Mouse (Mus musculus) hindbrain, postnatal 0 days (tissue): ENCODE results near the gene Eif2d. TPM values are rescaled to one million over a fixed set of nuclear protein-coding genes. Genes with fewer than 3 reads are reported as not detected.

ENCODE experiments used
- ATAC-seq: fragments of 200-750 bp; cut with Nextera tagmentation; 2 replicates; pipeline ENCODE4 v1.8.0; 2017; ENCODE audit warnings: mild to moderate bottlenecking, moderate TSS enrichment, moderate library complexity
- DNase-seq: peaks from one replicate; pipeline ENCODE4 v3.0.0-alpha.2; 2015; ENCODE audit warnings: low spot score
- H3K27ac ChIP-seq: fragments of 300-500 bp; sonication (generic); 2 replicates; pipeline ENCODE4 v1.5.1; 2014; ENCODE audit warnings: mild to moderate bottlenecking
- H3K27me3 ChIP-seq: fragments of 300-500 bp; sonication (generic); 2 replicates; pipeline ENCODE4 v1.6.1; 2014; ENCODE audit warnings: low read length, mixed read lengths; ENCODE audit not compliant: insufficient read depth
- H3K36me3 ChIP-seq: fragments of 300-500 bp; sonication (generic); 2 replicates; pipeline ENCODE4 v1.6.1; 2014; ENCODE audit warnings: low read length, mixed read lengths; ENCODE audit not compliant: insufficient read depth
- H3K4me1 ChIP-seq: fragments of 300-500 bp; sonication (generic); 2 replicates; pipeline ENCODE4 v1.6.1; 2014; ENCODE audit warnings: antibody characterized with exemption, low read length, mixed read lengths; ENCODE audit not compliant: insufficient read depth
- H3K4me2 ChIP-seq: fragments of 300-500 bp; sonication (generic); 2 replicates; pipeline ENCODE4 v1.6.1; 2014; ENCODE audit warnings: low read depth, mild to moderate bottlenecking, low read length, moderate library complexity, mixed read lengths
- H3K4me3 ChIP-seq: fragments of 300-500 bp; sonication (generic); 2 replicates; pipeline ENCODE4 v1.5.1; 2014; ENCODE audit warnings: low read length
- H3K9ac ChIP-seq: fragments of 300-500 bp; sonication (generic); replicated peaks from 2 replicates; pipeline ENCODE4 v1.6.1; 2014; ENCODE audit warnings: mild to moderate bottlenecking, low read length, moderate library complexity, mixed read lengths
- H3K9me3 ChIP-seq: fragments of 300-500 bp; sonication (generic); 2 replicates; pipeline ENCODE4 v1.6.1; 2016; ENCODE audit warnings: low read length, mixed read lengths
- CTCF ChIP-seq: IDR thresholded peaks from 2 replicates; pipeline ENCODE4 v1.5.1; 2016; ENCODE audit warnings: antibody characterized with exemption, control low read depth, low read depth
- WGBS: fragments of 180-500 bp; shearing (Covaris S2); extraction: QIAGEN DNeasy Blood & Tissue Kit; methylation state at CpG from one replicate; pipeline ENCODE4 v1.1.7; 2014; 5-methylcytosine and 5-hydroxymethylcytosine counted together
- polyA plus RNA-seq: library from polyadenylated mRNA; unstranded; fragments of >200 nt; fragmentation: Nextera tagmentation; extraction: Ambion mirVana; gene quantifications from 2 replicates; pipeline ENCODE4 v1.2.1, GENCODE M21; 2015
- total RNA-seq: library from RNA; depleted of rRNA; stranded (reverse); fragments of >200 nt; gene quantifications from 2 replicates; pipeline ENCODE4 v1.2.3, GENCODE M21; 2014

Gene Eif2d
- total and polyA plus RNA-seq, 2 experiments from 2014 or later: 38.1 to 42.8 TPM

DNA sequence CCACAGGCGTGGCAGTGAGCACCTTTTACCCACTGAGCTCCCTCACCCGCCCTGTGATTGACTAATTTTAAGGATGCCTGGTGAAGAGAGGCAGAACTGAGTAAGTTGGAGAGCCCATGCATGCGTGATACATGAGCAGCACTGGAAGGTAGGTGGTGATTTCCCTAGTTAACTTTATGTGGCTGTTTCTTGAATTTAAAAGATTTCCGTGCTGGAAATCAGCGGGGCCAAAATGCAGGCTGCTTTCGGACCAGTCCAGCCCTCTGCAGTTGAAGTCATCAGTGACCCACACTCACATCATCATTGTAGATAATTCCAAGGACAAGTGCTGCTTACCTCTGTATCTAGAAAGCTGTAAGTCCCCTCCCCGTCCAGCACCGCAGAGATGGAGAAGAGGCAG is 22.8 kb downstream of the Eif2d start:
- DNase-seq (no peak), ATAC-seq (no peak)
- Histone ChIP-seq H3K36me3 (peaks cover 53% of the 10 kb centered on the region), H3K4me2 (no peak overlapping the region), H3K9ac (no peak overlapping the region), H3K4me3 (no peak overlapping the region), H3K4me1 (no peaks in the 10 kb centered on the region), H3K27ac (no peak overlapping the region), H3K9me3 (no peaks in the 10 kb centered on the region), H3K27me3 (no peaks in the 10 kb centered on the region)
- no peak for TF ChIP-seq CTCF
- WGBS: 97% methylated on average over 8 of the region's 8 CpGs

DNA sequence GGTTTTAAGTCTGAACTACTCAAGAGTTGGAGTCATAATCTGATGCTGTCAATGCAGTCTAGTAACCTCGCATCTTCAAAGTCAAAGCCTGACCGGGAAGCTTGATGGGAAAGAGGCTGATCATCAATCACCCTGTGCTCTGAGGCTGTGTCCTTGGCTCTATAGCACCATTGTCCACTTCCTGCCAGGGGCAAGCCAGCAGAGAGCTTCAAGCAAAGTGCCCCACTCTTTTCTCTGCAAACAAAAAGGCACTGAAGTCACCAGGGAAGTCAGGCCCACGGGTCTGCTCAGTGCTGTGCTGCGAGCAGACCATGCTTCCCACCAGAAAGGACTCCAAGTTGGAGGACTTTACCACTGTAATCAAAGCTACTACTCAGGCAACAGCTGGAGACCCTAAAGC is 24.3 kb downstream of the Eif2d start:
- no peak overlapping the region for H3K4me3 ChIP-seq
- WGBS: 53% methylated on average over 4 of the region's 4 CpGs
- H3K4me1 ChIP-seq: no peaks in the 10 kb centered on the region
- H3K27ac ChIP-seq: no peak overlapping the region
- no peak overlapping the region for H3K9ac ChIP-seq
- ATAC-seq: no peak; the same call in 1 of the 2 replicates
- DNase-seq: no peak
- TF ChIP-seq CTCF: no peak
- no peak overlapping the region for H3K4me2 ChIP-seq
- H3K9me3 ChIP-seq: no peaks in the 10 kb centered on the region
- peaks cover 42% of the 10 kb centered on the region for H3K36me3 ChIP-seq
- no peaks in the 10 kb centered on the region for H3K27me3 ChIP-seq

DNA sequence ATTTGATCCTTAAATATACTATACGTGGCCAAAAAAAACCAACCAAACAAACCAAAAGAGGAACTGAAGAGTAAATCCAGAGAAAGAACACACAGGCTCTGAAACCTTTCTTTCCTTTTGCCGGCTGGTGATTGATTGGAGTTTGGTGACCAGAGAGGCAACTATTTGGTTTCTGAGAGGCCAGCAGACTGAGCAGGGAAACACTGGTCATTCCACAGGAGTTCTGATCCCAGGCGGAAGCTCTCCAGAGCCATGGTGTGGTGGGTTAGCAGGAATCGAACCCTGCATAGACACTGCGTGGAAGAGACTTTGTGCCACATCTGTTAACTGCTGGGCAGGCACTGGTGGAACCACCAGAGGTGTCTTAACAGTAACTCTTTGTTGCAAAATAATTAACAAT is 25.1 kb downstream of the Eif2d start:
- Histone ChIP-seq H3K4me3 (no peak overlapping the region), H3K27ac (no peak overlapping the region), H3K9ac (no peak overlapping the region), H3K27me3 (no peaks in the 10 kb centered on the region), H3K36me3 (peaks cover 40% of the 10 kb centered on the region), H3K9me3 (no peaks in the 10 kb centered on the region), H3K4me2 (no peak overlapping the region), H3K4me1 (no peaks in the 10 kb centered on the region)
- TF ChIP-seq CTCF: no peak
- DNase-seq (no peak), ATAC-seq (no peak)
- 89% methylated on average over 5 of the region's 5 CpGs for WGBS

DNA sequence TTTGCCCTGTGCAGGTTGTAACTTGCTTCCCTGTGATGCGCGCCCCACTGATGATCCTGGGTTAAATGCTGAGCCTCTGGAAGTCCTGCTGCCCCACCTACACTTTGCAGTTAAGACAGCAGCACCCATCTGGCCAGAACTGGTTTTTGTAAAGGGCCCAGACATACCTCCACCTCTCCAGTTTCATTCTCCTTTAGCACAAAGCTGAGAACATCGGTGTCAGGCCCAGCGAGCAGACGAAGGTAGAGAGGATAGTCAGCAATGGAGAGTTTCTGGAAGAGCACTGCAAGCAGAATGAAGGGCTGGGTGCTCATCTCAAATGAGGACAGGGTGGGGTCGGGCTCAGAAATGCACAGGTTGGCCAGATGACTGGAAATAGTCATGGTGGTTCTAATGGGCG is 27.4 kb downstream of the Eif2d start:
- TF ChIP-seq CTCF: no peak
- no peak for ATAC-seq
- Histone ChIP-seq H3K9ac (no peak overlapping the region), H3K4me2 (no peak overlapping the region), H3K27ac (no peak overlapping the region), H3K9me3 (no peaks in the 10 kb centered on the region), H3K4me3 (no peak overlapping the region), H3K27me3 (no peaks in the 10 kb centered on the region), H3K4me1 (no peaks in the 10 kb centered on the region), H3K36me3 (peaks cover 28% of the 10 kb centered on the region)
- DNase-seq: no peak
- 93% methylated on average over 7 of the region's 7 CpGs for WGBS

DNA sequence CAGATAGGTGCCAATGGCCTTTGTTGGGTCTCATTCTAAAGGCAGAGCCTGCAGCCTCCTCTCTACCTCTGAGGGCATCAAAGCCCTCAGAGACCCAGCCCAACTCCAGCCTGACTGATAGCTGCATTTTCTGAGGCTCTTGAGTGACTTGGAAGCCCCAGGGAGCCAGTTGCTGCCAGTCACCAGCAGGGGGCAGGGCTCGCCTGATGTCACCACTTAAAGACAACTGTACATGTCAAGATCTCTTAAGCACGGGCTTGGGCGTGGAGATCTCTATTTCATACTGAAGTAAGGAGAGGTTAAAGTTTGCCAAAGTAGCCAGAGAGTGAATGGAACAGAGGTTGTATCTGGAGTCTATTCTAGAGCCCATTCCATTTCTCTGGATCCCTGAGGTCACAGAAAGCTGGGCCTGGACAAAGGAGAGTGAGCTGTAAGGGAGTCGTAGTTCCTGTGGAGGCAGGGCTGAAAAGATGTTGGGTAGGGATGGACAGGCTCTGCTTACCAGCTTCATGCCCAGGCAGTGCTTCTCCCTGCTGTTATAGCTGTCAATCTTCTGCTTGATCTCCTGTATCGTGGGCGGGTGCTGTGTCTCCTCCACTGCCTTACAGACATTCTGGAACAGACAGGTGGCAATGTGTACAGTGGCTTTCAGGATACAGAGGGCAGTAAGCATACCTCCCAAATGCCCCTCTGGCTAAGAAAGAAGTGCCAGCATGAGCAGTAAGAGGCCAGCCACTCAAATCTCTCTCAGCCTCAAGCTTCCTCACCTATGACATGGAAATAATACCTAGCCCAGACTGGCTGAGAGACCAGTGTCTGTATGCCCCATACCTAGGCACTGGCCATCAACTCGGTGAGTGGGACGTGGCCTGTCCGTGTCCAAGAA is 28.9 kb downstream of the Eif2d start:
- no peaks in the 10 kb centered on the region for H3K27me3 ChIP-seq
- H3K9me3 ChIP-seq: no peaks in the 10 kb centered on the region
- H3K27ac ChIP-seq: no peak overlapping the region
- H3K4me3 ChIP-seq: no peak overlapping the region
- no peaks in the 10 kb centered on the region for H3K4me1 ChIP-seq
- H3K9ac ChIP-seq: no peak overlapping the region
- WGBS: 59% methylated on average over 9 of the region's 9 CpGs
- peak; percentile 66; the same call in 1 of the 2 replicates for ATAC-seq
- peak; percentile 85 for DNase-seq
- H3K4me2 ChIP-seq: no peak overlapping the region
- peaks cover 22% of the 10 kb centered on the region for H3K36me3 ChIP-seq
- peak; percentile 92 for TF ChIP-seq CTCF

DNA sequence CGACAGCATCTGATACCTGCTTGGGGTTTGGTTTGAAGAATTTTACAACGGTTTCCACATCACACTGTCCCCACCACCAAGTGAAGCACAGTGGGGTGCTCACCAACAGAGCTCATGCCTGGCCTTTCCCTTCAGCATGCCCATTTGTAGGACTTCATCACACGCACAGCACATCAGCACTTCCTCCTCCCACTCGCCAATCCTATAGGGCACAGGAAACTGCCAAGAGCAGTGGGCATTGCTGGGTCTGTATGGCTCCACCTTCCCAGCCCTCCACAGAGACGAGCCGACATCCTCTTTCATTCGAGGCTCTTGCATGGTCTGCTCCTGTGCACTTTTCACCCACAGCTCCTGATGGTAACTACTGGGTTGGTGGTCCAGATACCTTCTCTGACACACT is 30.2 kb downstream of the Eif2d start:
- ATAC-seq: no peak
- no peak overlapping the region for H3K9ac ChIP-seq
- no peaks in the 10 kb centered on the region for H3K9me3 ChIP-seq
- no peak overlapping the region for H3K4me3 ChIP-seq
- no peaks in the 10 kb centered on the region for H3K4me1 ChIP-seq
- 82% methylated on average over 7 of the region's 7 CpGs for WGBS
- TF ChIP-seq CTCF: no peak
- no peak for DNase-seq
- no peak overlapping the region for H3K4me2 ChIP-seq
- no peaks in the 10 kb centered on the region for H3K27me3 ChIP-seq
- peaks cover 14% of the 10 kb centered on the region for H3K36me3 ChIP-seq
- no peak overlapping the region for H3K27ac ChIP-seq
